Mouse (Mus musculus) kidney, adult 11 months (tissue): ENCODE data around the gene Dnajc13.

Experiments
- DNase-seq: peaks from one replicate; pipeline ENCODE4 v3.0.0; 2022

The Dnajc13 gene

GRCm38 (mm10) chr9:104182328-104182727, 80.4 kb downstream of the Dnajc13 start:
- DNase-seq = no peak

DNA sequence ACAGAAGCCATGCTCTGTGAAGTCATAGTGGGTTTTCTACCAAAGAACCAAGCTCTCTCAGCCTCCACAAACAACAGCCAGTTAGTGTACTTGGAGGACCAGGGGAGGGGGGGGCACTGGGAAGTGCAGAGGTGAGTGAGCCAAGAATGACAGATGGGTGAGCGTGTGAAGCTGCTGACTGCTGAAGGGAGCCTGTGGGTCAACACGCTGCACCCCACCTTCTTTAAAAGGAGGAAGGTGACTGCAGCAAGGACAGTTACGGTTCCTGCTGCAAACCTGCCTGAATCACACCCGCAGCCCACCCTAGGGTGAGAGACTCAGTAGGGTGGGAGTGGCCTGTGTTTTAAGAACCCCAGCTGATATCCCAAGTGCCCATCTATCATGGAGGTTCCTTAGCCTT, 81.1 kb downstream of the Dnajc13 start:
- no peak for DNase-seq

DNA sequence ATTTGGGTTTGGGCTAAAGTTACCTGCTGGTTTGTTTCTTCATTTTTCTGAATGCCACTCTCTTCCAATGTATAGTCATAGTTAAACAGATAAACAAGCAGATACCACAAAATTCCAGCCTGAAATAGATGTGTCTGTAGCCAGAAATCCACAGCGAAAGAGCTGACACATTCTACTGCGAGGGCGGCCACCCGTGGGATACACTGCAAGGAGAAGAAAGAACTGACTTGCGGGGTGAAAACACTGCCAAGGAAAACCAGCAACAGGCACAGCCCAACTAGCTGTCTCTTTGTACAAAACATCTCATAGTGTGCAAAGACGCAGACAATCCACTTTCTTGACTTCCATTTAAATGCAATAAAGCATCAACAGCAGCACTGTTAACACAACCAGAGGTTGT, 82.7 kb downstream of the Dnajc13 start:
- no peak for DNase-seq

DNA sequence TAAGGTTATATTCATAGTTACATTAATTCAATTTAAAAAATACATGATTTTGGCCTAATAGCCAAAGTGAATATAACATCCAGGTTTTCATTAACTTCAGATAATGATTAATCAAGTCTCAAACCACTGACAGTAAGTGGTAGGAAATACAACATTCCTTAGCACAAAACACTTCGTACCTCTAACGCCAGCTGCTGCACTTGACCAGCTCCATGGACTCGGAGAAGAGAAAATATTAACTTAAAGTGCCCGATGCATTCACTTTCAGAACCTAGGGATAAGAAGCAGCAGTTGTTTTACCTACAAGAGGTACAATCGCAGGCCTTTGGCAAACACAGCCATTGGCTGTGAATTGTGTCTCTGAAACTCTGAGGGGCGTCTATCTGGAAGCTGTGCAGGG, 90.4 kb downstream of the Dnajc13 start:
- DNase-seq = peak; percentile 57

GRCm38 (mm10) chr9:104171651-104172050, 91.1 kb downstream of the Dnajc13 start:
- no peak for DNase-seq

GRCm38 (mm10) chr9:104169986-104170385, 92.7 kb downstream of the Dnajc13 start:
- DNase-seq = no peak

- DNase-seq = no peak
Measured at GRCm38 (mm10) chr9:104165926-104166325, 96.8 kb downstream of the Dnajc13 start.

DNA sequence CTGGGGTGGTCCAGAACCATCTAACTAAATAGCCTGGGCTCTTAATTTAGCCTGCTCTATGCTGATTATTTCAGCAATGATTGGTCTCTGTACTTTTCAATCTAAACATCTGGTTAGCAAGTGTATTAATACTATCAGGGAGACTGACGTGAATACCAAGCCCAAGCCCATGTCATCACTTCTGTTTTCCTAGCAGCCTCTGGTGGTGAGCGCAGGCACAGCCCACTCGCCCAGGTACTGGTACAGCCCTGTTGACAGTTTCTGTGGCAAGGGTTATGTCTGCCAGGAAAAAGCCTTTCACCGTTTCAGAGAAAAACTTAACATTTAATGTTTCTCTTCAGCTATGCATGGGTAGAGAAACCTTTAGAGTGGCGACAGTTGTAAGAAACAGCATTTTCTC, 98.5 kb downstream of the Dnajc13 start:
- DNase-seq = no peak

DNA sequence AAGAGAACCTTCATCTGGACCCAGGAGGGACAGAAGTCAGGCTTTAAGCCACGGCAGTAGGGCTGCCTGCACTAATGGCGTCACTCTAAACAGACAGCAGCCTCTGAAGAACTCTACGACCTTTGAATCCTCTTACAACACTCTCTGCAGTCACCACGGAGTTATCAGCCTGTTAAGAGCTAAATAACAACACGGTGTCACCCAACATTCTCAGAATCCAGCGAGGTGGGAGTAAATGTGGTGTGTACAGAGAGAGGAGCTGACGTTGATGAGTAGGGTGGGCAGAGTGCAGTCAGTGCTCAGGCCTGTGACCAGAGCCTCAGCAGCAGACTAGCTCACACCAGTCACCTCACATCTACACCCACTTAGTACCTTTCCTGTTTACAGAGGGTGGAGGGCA, 101.6 kb downstream of the Dnajc13 start:
- DNase-seq = no peak

- DNase-seq = no peak
Measured at GRCm38 (mm10) chr9:104157291-104157690, 105.4 kb downstream of the Dnajc13 start.

GRCm38 (mm10) chr9:104156506-104156905, 106.2 kb downstream of the Dnajc13 start:
- no peak for DNase-seq

- DNase-seq = peak; percentile 34
Measured at GRCm38 (mm10) chr9:104155100-104155715, 107.5 kb downstream of the Dnajc13 start.

- DNase-seq = no peak
Measured at GRCm38 (mm10) chr9:104152121-104152520, 110.6 kb downstream of the Dnajc13 start.

GRCm38 (mm10) chr9:104148969-104149368, 113.8 kb downstream of the Dnajc13 start:
- no peak for DNase-seq

GRCm38 (mm10) chr9:104146683-104147082, 116.0 kb downstream of the Dnajc13 start:
- DNase-seq = no peak

DNA sequence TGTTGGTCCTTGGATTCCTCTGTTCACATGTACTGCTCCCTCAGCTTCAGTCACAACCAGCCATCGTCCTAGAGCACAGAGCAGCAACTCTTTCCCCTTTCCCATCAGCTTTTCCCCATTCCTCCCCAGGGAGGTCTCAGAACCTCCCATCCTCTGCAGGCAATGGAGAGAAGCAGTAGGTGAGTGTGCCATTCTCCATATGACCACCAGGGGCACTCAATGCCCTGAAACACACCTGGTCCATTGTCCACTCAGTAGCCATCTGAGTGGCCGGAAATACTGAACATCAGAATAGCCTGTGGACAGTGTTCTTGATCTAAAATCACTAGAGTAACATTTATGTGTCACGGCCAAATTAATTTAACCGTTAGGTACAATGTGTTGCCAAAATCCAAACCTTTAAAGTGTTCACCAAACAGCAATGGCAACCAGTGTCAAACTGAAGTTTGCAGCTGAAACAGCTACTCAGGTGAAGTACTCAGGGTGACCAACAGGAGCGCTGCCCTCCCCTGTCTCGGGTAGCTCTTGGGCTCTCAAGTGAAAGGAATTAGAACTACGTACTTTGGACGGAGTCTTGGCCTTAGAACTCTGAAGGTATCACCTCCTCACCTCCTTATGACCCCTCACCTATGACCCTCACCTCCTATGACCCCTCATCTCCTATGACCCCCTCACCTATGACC, 118.3 kb downstream of the Dnajc13 start:
- no peak for DNase-seq

GRCm38 (mm10) chr9:104142805-104143204, 119.9 kb downstream of the Dnajc13 start:
- no peak for DNase-seq

DNA sequence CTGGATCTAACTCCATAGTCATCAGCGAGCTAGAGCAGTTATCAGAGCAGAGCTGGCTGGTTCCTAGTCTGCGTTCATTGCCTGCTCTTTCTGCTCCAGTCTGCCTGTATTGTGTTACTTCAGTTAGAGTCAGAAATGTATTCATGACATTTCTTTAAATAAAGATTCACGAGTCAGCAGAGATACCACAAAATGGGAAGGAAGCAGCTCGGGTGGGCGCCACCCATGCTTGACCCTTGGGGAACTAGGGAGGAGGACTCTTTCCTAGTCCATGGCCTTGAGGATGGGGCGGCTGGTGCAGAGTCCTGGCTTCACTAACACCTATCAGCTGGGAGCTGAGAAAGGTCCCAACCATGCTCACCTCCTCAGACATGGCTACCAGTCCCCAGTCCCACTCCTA, 122.4 kb downstream of the Dnajc13 start:
- no peak for DNase-seq

DNA sequence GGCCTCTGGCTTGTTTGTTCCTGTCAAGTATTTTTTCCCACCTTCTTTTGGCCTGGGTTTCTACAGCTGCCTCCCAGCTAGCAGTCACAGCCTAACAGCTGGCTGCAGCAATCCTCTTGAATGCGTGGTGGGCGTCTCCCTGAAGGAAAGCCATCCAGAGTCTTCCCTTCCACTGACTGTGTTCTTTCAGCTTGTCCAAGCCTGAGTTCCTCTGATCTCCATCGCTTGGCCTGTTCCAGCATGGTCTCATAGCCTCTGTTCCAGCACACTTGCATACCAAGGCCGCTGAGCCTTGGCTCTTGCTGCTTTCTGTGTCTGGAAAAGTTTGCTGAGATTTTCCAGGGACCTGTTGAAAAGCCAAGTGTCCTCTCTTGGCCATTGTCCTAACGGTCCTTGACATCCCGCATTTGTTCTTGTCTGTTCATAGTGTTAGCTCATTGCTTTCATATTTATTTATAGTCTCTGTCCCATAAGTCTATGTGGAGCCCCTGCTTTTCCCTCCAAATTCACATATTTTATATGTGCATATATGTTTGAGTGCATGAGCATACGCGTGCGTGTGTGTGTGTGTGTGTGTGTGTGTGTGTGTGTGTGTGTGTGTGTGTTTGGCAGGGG, 132.5 kb downstream of the Dnajc13 start:
- no peak for DNase-seq

DNA sequence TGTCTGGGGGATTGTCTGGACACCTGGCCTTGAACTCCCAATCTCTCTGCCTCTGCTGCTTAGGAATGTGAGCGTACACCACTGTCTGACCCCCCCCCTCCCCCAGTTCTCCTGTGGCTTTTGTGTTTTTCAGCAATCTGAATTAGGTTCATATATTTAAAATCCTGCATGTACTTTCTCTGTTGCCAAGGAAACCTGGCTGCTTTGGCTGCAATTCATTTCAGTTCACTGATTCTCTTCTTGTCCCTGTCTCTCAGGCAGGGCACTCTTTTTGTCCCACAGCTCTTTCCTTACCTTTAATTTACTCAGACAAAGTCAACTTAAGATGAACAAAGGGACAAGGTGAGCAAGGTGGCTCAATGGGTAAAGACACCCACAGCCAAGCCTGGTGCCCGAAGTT, 134.6 kb downstream of the Dnajc13 start:
- no peak for DNase-seq

DNA sequence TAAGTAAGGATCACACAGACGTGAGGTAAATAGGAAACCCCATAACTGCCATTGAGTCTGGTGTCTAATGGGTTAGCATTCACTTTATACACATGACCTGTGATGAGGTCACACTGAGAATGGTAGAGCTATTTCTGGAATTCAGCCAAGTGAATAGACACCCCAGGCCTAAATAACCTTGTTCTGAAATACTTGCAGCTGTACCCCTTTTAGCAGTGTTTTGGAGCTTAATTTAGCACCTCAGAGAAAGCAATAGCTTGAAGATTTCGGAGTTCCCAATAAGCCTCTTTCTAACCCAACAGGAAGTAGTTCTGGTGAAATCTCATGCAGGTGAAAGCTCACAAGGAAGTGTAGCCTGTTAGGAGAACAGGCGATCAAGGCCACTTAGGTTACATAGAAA, 135.9 kb downstream of the Dnajc13 start, which contains the start of gene Ackr4:
Gene Ackr4, minus strand, starts transcription at position 101 of the 400 bp plus-strand sequence.
- DNase-seq = no peak

GRCm38 (mm10) chr9:104123622-104124021, 139.1 kb downstream of the Dnajc13 start:
- DNase-seq = no peak

DNA sequence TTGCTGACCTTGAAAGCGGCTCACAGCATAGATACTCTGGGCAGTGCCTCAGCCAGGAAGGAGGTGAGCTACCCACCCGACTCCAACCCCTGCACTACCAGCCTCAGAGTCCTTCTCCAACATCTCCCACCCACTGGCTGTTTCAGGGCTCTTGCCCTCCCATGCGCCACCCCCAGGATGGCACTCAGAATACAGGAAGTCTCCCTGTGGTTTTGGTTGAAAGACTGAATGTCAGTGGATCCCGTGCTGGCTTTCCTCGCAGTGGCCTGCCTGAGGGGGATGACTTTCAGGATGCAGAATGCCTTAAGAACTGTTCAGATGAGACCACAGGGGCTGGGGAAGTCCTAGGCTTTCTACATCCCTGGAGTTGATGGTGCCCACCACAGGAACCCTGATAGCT, 139.6 kb downstream of the Dnajc13 start:
- no peak for DNase-seq

- no peak for DNase-seq
Measured at GRCm38 (mm10) chr9:104109151-104109550, 153.6 kb downstream of the Dnajc13 start.
